Mouse (Mus musculus): ENCODE results near the gene Dclk1. TPM values are rescaled to one million over a fixed set of nuclear protein-coding genes. Genes with fewer than 3 reads are reported as not detected.

Gene Dclk1
- total and polyA plus RNA-seq, 3 experiments: 0.55 TPM; not detected in 2

DNA sequence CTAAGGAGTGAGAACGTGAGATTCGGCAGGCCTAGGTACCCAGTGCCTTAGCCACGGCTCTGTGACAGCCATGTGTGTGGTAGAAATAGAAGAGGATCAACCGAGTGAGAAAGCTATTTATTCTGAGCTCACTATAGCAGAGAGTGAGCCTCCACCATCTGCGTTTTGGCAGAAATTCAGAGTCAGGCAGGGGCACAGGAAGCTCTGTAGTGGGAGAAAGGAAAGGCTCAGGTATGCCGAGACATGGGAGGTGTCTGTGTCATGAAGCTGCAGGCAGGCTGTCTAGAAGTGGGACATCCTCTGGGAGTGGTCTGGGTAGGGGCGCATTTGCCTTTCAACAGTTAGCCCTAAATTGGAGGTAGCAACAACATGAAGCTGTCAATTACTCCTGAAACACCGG lies 198.2 kb downstream of the Dclk1 start:
- Histone ChIP-seq H3K9me3 (replicated peaks) (peaks cover 50% of the 10 kb centered on the region), H3K36me3 (replicated peaks) (no peaks in the 10 kb centered on the region), H3K4me3 (ENCODE audit: low read depth, low read length) (no peak overlapping the region), H3K27me3 (ENCODE audit: insufficient read depth, low read length) (no peaks in the 10 kb centered on the region), H3K4me1 (ENCODE audit: insufficient read depth, low read depth, low read length) (no peaks in the 10 kb centered on the region)
- no peak for DNase-seq (ENCODE audit: low spot score)
- TF ChIP-seq POLR2AphosphoS5 (IDR thresholded peaks at IDR 0.05; ENCODE audit: insufficient replicate concordance, low read depth, low read length) (no peak), TAL1 (conservative IDR thresholded peaks at IDR 0.05; ENCODE audit: low read depth, low read length) (no peak)
- ATAC-seq (ENCODE audit: extremely low read depth, insufficient number of reproducible peaks, low FRiP score, poor library complexity, severe bottlenecking): no peak

DNA sequence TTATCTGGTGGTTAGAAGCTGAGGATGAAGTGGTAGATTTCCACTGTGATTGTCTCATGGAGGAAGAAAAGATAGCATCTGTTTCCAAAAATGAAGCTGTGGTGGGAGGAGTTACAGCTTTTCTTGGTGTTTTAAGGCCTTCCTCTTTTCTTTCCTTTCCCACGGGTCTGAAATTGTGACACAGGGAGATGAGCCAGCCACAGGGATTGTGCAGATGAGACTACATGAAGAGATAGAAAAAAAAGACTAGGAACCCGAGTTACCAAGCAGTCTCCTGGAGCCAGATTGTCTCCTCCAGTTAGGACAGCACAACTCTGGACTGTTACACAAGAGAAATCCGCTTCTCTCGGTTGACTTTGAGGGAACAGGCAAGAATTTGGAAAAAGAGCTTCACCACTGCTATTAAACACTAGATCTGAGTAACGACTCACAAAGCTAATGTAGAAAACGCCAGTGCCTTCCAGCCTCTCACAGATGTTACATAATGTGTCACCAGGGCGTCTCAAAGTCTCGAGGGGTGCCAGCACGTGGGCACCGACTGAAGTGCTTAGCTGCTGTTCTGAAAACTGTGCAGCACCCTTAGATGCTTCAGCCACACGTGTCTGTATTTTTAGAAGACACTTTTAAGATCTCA lies 200.0 kb downstream of the Dclk1 start:
- TF ChIP-seq CTCF (IDR thresholded peaks at IDR 0.05; ENCODE audit: low read depth, low read length) (no peak), GATA2 (IDR thresholded peaks at IDR 0.05; ENCODE audit: borderline replicate concordance, low read depth, low read length) (no peak), GATA1 (IDR thresholded peaks at IDR 0.05; ENCODE audit: borderline replicate concordance, low read length) (no peak), TAL1 (conservative IDR thresholded peaks at IDR 0.05; ENCODE audit: low read depth, low read length) (no peak), POLR2AphosphoS5 (IDR thresholded peaks at IDR 0.05; ENCODE audit: insufficient replicate concordance, low read depth, low read length) (no peak)
- Histone ChIP-seq H3K4me1 (ENCODE audit: insufficient read depth, low read depth, low read length) (no peaks in the 10 kb centered on the region), H3K36me3 (replicated peaks) (no peaks in the 10 kb centered on the region), H3K9me3 (replicated peaks) (peaks cover 44% of the 10 kb centered on the region), H3K4me3 (ENCODE audit: low read depth, low read length) (no peak overlapping the region), H3K27me3 (ENCODE audit: insufficient read depth, low read length) (no peaks in the 10 kb centered on the region)
- DNase-seq (ENCODE audit: low spot score) (no peak), ATAC-seq (ENCODE audit: extremely low read depth, insufficient number of reproducible peaks, low FRiP score, poor library complexity, severe bottlenecking) (no peak)

DNA sequence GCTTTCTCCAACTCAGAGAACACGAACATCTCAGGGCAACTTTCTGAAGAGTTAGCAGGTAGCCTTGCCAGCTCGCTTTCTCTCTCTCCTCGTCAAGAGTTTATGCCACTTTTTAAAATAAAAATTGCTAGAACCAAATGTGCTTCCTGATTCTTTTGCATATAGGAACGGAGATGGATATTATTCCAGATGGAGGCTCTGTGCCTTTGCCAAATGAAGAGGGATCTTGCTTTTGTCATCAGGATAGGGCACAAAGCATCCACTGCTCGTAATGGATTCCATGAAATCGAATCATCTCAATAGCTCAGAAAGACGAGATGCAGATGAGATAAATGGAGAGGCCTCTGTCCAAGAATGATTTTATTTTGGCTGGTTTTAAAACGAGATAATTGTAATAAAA lies 201.1 kb downstream of the Dclk1 start:
- H3K27me3 ChIP-seq (ENCODE audit: insufficient read depth, low read length): no peaks in the 10 kb centered on the region
- no peaks in the 10 kb centered on the region for H3K36me3 ChIP-seq (replicated peaks)
- H3K9me3 ChIP-seq (replicated peaks): peaks cover 44% of the 10 kb centered on the region
- no peak for ATAC-seq (ENCODE audit: extremely low read depth, insufficient number of reproducible peaks, low FRiP score, poor library complexity, severe bottlenecking)
- no peak for DNase-seq (ENCODE audit: low spot score)
- H3K4me1 ChIP-seq (ENCODE audit: insufficient read depth, low read depth, low read length): no peaks in the 10 kb centered on the region
- TF ChIP-seq POLR2AphosphoS5 (IDR thresholded peaks at IDR 0.05; ENCODE audit: insufficient replicate concordance, low read depth, low read length) (no peak), TAL1 (conservative IDR thresholded peaks at IDR 0.05; ENCODE audit: low read depth, low read length) (no peak), GATA2 (IDR thresholded peaks at IDR 0.05; ENCODE audit: borderline replicate concordance, low read depth, low read length) (no peak), GATA1 (IDR thresholded peaks at IDR 0.05; ENCODE audit: borderline replicate concordance, low read length) (no peak)
- no peak overlapping the region for H3K4me3 ChIP-seq (ENCODE audit: low read depth, low read length)

DNA sequence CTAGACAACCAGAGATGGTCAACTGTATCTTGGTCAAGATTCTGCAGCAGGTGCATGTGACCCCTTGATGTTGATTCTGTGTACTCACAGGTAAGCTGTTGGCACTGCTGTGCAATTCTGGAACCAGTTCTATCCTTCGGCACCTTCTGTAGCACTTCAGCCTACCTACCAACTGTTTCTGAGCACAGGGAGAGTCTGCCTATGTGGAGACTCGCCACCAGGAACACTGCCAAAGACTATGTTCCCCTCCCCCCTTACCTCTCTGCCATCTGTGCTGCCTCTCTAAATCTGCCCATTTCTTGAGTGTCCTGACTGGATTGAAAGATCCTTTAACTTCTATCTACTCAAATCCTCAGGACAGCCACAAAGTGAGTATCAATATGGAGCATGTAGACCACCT lies 201.6 kb downstream of the Dclk1 start:
- Histone ChIP-seq H3K36me3 (replicated peaks) (no peaks in the 10 kb centered on the region), H3K4me1 (ENCODE audit: insufficient read depth, low read depth, low read length) (no peaks in the 10 kb centered on the region), H3K27me3 (ENCODE audit: insufficient read depth, low read length) (no peaks in the 10 kb centered on the region), H3K4me3 (ENCODE audit: low read depth, low read length) (no peak overlapping the region), H3K9me3 (replicated peaks) (peaks cover 44% of the 10 kb centered on the region)
- ATAC-seq (ENCODE audit: extremely low read depth, insufficient number of reproducible peaks, low FRiP score, poor library complexity, severe bottlenecking): no peak
- DNase-seq (ENCODE audit: low spot score): no peak
- TF ChIP-seq TAL1 (conservative IDR thresholded peaks at IDR 0.05; ENCODE audit: low read depth, low read length) (no peak), CTCF (IDR thresholded peaks at IDR 0.05; ENCODE audit: low read depth, low read length) (no peak), GATA2 (IDR thresholded peaks at IDR 0.05; ENCODE audit: borderline replicate concordance, low read depth, low read length) (no peak), GATA1 (IDR thresholded peaks at IDR 0.05; ENCODE audit: borderline replicate concordance, low read length) (no peak), POLR2AphosphoS5 (IDR thresholded peaks at IDR 0.05; ENCODE audit: insufficient replicate concordance, low read depth, low read length) (no peak)

DNA sequence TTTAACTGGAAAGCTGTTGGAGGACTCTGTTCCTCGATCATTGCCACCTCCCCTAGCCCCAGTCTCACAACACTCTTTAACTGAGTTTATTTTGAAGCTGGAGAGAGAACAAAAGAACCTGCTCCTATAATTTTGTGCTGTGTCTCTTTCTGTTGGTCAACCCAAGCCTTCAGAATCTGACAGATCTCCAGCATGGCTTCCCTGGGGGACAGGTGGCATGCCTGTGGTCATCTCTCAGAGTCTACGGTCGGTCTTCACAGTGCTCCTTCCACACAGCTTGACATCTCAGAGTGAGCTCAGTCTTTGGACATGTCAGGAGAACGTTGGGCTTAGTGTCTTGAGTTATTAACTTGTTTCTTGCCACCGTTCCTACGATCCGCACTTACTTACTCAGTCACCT lies 204.5 kb downstream of the Dclk1 start:
- no peak overlapping the region for H3K4me3 ChIP-seq (ENCODE audit: low read depth, low read length)
- H3K36me3 ChIP-seq (replicated peaks): no peaks in the 10 kb centered on the region
- DNase-seq (ENCODE audit: low spot score) (no peak), ATAC-seq (ENCODE audit: extremely low read depth, insufficient number of reproducible peaks, low FRiP score, poor library complexity, severe bottlenecking) (no peak)
- no peaks in the 10 kb centered on the region for H3K4me1 ChIP-seq (ENCODE audit: insufficient read depth, low read depth, low read length)
- peaks cover 26% of the 10 kb centered on the region for H3K9me3 ChIP-seq (replicated peaks)
- H3K27me3 ChIP-seq (ENCODE audit: insufficient read depth, low read length): no peaks in the 10 kb centered on the region
- no peak for TF ChIP-seq TAL1 (conservative IDR thresholded peaks at IDR 0.05; ENCODE audit: low read depth, low read length)
- no peak for TF ChIP-seq GATA1 (IDR thresholded peaks at IDR 0.05; ENCODE audit: borderline replicate concordance, low read length)

DNA sequence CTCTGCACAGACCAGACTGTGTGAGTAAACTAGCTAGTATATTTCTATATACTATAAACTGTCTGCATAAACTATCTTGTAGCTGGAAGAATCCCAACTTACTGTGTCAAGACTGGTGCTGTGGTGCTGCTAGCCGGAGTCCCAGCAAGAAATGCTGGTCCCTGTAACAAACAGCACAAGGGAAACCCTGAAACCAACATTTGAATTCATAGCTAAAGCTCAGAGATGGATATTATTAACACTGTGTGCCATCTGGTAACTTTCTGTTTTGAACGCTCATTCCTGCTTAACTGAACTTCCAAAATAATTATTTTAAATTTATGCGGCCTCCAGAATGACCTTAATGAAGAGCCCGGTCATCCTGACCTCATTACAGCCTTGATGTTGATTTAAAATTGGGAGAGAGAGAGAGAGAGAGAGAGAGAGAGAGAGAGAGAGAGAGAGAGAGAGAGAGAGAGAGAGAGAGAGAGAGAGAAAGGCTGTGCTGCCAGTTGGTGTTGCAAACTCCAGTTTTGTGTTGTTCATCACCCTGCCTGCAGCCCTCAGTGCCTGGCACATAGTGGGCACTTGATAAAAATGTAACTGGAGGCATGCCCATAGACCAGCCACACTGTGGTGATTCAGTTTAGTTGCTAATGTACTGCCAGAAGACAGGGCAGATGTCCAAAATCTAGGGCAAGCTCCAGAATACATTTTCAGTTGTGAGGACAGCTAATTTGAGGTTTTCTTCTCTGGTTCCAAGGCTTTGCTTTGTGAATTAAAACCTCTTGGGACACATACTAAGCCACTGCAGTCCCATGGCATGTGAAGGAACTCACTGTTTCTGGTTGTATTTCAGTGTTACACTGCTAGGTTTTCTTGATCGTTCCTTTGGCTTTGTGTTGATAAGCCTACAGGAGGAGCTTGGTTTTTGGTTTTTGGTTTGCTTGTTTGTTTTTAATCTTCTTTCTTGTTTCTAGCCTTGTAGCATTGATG lies 205.6 kb downstream of the Dclk1 start:
- H3K4me1 ChIP-seq (ENCODE audit: insufficient read depth, low read depth, low read length): no peaks in the 10 kb centered on the region
- DNase-seq (ENCODE audit: low spot score) (no peak), ATAC-seq (ENCODE audit: extremely low read depth, insufficient number of reproducible peaks, low FRiP score, poor library complexity, severe bottlenecking) (no peak)
- TF ChIP-seq CTCF (IDR thresholded peaks at IDR 0.05; ENCODE audit: low read depth, low read length) (no peak), TAL1 (conservative IDR thresholded peaks at IDR 0.05; ENCODE audit: low read depth, low read length) (no peak), GATA2 (IDR thresholded peaks at IDR 0.05; ENCODE audit: borderline replicate concordance, low read depth, low read length) (no peak), GATA1 (IDR thresholded peaks at IDR 0.05; ENCODE audit: borderline replicate concordance, low read length) (no peak), POLR2AphosphoS5 (IDR thresholded peaks at IDR 0.05; ENCODE audit: insufficient replicate concordance, low read depth, low read length) (no peak)
- no peaks in the 10 kb centered on the region for H3K36me3 ChIP-seq (replicated peaks)
- peaks cover 26% of the 10 kb centered on the region for H3K9me3 ChIP-seq (replicated peaks)
- no peaks in the 10 kb centered on the region for H3K27me3 ChIP-seq (ENCODE audit: insufficient read depth, low read length)
- no peak overlapping the region for H3K4me3 ChIP-seq (ENCODE audit: low read depth, low read length)
